Mouse (Mus musculus): ENCODE measurements around the gene Mlec.
"Not testable (repeated sequence)": the region's sequence is repeated elsewhere in the genome, so short reads cannot be mapped to it uniquely, and the experiment has no call there.

The Mlec gene

DNA sequence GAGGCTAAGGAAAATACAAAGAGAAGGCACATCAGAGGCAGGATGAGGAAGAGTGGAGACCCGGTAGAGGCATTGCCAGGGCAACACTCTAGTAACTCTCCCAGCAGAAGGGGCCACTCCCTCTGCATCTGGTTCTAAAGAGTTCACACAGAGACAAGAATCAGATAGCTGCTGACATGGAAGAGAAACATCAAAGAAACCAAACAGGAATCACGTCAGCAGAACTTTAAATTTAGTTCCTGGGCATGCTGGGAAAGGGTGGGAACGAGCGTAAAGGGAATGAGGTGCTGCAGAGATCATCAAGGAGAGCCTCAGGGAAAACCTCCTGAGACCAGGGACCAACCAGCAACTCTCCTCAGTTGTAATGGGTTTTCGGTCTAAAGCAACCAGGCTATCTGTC lies 7.0 kb downstream of the Mlec start:
- no peak for DNase-seq (ENCODE audit: low spot score)

DNA sequence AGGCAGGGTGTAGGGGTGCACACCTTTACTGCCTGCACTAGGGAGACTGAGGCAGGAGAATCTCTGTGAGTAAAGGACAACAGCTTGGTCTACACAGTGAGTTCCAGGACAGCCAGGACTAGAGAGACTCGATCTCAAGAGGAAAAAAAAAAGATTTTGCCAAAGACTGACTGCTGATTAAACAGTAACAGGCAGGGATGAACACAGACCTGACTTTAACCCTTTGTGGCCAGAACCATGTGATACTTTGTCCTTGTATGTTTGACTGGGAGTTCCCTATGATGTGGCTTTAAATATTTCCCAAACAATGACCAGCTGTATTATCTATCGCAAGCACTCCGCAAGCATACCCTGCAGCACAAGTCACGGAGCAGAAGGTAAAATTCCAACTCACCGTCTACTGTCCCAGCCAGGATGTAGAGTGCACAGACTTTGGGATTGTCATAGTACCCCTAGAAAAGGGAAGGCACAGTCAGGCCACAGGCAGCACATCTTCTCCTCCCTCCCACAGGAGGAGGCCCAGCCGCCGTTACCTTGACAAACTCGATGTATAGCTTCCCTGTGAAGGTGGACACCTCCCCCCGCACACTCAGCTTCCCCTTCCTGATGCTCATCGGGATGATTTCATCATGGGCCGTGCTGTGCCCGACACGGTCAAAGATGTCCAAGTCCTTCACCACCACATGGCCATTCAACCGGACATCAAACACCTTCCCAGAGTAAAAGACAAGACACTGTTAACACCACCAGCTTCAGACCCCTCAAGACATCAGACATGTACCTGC lies 8.1 kb downstream of the Mlec start:
- DNase-seq (ENCODE audit: low spot score): no peak

DNA sequence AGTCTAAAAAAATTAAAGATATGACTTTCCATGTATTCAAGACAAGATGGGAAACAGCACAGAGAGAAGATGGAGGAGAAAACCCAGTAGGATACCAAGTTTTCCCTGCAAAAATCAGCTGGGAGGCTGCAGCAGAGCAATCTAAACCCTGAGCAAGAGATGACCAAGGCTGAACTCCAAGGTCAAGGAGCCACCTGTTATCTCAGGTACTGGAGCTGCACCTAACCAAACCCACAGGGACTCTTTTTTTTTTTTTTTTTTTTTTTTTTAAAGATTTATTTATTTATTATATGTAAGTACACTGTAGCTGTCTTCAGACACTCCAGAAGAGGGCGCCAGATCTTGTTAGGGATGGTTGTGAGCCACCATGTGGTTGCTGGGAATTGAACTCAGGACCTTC lies 9.1 kb downstream of the Mlec start:
- not testable (repeated sequence) for DNase-seq (ENCODE audit: low spot score)

DNA sequence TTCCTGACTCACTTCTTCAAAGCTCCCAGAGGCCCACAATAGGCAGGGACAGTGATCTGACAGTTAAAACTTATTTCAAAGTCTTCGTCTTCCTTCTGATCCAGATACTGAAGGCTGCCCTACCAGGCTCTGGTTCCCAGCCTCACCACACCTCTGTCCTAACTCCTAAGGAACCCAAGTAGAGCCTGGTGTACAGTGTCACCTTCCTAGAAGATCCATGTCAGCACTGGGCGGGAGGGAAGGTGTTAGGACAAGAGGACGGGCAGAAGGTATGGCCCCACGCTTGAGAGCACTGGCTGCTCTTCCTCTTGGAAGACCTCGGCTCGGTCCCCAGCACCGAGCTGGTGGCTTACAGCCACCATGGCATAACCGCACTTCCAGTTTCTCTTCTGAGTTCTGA lies 9.6 kb downstream of the Mlec start:
- DNase-seq (ENCODE audit: low spot score): no peak

DNA sequence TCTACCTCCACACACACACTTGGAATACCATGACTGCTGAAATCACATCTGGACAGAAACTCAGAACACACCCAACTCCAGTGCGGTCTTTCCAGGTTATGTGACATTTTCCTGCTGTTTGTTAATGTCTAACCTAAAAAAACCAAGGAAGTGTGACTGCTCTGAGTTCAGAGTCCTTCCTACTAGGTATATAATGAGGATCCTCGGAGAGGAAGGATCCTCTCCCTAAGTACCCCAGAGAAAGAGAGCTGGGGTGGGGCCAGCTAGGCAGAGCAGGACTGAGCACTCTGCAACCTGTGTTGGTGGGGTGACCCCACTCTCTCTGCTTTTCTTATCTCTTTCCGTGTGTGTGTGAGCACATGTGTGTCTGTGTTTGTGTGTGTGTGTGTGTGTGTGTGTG lies 10.6 kb downstream of the Mlec start:
- DNase-seq (ENCODE audit: low spot score): no peak

DNA sequence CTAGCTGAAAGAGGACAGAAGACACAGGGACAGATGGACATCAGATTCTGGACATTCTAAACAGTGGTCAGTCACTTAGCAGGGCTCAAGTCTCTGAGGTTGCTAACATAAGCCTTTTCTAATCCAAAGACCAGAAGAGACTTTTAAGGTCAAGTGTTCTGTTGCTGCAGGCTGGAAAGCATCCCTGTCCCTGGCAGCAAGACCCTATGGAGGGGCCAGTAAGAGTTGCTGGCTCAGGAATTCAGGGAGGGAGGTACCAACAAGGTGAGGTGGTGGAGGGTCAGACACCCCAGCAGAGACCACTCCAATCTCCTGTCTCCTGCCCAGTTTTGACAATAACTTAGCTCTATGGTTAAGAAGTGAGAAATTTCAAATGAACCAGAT lies 11.2 kb downstream of the Mlec start:
- DNase-seq (ENCODE audit: low spot score): no peak

DNA sequence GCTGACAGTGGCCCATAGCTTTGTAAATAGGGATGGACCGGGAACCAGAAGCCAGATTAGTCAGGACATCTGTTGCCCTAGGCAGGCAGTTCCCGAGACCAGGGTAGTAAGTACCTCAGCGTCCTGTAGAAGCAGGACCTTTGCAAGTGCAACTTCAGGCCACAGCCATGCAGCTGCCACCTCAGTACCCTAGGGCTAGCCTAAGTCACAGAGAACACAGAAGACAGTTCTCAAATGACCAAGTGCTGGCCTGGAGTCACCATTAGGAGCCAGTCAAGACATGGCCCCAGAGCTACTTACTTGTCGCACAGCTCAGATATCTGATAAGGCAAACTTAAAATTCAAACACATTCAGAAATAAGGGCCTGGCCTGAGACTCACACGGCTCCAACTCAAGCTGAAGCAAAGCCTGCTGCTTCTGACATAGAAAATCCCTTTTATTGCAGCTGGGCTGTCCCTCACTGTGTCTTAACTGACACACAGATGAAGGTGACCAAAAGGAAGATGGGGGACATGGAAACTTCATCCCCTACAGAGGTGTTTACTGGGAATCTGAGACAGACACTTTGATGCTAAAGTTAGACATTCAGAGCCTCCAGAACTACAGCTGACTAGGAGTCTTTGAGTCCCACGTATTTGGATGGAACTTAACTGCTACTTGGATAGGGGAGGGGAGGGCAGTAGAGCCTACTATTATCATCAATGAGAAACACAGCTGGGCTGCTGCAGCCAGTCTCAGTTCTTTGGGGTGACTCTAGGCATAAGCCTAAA lies 11.8 kb downstream of the Mlec start:
- no peak for DNase-seq (ENCODE audit: low spot score)

DNA sequence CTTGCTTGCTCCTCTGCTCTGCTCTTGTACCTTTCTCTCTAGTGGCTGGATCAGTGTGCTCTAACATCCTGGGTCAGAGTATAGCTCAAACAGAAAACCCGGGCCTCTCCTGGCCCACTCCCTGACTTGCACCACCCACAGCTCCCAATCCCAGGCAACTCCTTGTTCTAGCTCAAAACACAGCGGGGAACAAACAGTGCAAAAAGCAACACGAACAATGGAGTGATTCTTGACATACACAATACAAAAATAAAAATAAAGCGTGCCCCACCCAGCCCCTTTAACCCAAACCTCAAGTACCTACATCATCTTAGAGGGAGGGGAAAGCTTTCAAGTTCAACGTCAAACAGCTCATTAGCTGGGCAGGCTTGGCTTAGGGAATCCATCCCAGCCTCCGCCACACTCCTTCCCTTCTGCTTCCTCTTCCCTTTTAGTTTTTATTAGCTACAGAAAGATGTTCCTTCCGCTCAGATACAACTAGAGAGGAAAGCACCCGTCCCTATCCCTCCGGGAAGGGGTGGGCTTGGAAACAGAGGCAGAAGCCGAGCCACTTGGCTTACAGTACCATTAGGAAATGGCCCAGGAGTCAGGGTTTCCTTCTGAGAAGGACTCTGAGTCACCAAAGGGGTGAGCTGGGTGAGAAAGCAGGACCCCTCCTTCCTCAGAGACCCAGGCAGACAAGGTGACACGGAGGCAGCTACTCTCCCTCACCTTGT lies 12.6 kb downstream of the Mlec start:
- DNase-seq (ENCODE audit: low spot score): no peak

DNA sequence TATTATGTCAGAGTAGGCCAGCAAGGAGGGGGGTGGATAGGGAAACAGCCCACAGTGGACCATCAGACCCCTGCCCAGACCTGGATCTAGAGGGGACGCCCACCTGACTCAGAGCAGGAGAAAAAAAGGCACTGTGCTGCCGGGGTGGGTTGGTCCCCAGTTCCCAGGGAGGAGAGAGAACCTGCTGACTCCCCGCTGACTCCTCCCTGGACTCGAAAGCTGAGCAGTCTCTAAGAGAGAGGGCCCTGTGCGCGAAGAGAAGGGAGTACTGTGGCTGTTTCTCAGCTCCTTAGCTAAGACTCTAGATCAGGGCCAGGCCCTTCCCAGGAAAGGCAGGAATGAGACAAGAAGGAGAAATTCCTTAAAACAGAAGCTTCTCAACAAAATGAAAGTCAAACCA lies 13.5 kb downstream of the Mlec start:
- no peak for DNase-seq (ENCODE audit: low spot score)

DNA sequence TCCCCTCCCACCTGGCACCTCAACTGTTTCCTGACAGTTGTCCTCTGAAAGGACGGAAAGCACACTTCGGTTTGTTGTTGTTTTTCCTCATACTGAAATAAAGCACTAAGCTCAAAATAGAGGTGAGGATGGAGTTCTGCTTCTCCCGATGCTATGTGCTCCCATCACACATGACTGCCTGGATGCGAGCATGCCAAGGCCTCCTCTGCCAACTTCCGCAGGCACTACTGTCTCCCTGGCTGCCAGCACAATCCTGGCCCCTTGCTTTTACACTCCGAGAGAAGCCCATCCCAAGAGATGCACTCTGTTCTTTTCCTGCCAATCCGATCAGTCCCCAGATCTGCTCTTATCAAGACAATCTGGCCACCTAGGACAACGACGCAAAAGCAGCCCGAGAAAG lies 14.4 kb downstream of the Mlec start:
- DNase-seq (ENCODE audit: low spot score): no peak

DNA sequence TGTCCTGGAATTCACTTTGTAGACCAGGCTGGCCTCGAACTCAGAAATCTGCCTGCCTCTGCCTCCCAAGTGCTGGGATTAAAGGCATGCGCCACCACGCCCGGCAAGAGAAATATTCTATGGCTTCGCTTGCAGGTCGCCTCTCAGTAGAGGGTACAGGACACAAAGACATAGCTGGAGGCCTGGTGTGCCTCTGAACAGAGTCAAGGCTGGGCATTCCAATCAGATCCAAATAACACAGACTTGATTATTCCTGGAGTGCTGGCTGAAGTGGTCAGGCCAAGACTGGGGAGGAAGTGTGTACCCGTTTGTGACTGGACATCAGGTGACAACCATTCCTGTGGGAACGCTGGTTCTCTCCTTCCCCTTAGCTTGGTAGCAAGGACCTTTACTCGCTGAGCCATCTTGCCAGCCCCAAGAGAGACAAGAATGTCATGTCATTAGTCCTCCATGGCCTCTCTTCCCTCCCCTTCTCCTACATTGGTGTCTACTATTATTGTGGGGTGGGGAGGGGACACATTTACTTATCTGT lies 15.7 kb downstream of the Mlec start:
- DNase-seq (ENCODE audit: low spot score): no peak

DNA sequence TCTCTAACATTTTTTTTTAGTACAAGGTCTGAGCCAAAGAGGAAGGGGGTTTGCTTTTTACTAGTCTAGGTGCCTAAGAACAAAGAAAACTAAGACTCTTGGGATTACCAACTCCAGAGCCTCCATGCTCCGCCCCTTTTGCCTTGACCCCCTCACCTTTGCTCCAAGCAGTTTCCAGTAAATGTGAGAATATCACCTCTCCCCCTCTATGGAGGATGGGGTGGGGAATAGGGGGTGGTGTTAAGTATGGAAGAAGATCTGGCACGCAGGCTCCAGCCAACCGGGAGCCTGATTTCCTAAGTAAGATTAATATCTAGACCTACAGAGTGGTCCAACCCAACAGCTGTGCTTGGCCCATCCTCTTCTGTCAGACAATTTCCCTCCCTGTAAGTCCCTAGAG lies 17.3 kb downstream of the Mlec start:
- DNase-seq (ENCODE audit: low spot score): no peak

DNA sequence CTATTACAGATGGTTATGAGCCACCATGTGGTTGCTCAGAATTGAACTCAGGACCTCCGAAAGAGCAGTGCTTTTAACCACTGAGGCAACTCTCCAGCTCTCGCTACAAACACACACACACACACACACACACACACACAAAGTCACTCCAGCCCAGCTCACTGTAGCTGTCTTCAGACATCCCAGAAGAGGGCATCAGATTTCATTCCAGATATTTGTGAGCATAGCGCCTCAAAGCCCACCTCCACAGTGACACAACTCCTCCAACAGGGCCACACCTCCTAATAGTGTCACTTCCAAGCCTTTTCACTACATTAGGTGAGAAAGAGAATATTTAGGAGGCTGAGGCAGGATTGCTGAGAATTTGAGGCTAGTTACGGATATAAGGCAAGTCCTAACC lies 18.9 kb downstream of the Mlec start:
- DNase-seq (ENCODE audit: low spot score): no peak

DNA sequence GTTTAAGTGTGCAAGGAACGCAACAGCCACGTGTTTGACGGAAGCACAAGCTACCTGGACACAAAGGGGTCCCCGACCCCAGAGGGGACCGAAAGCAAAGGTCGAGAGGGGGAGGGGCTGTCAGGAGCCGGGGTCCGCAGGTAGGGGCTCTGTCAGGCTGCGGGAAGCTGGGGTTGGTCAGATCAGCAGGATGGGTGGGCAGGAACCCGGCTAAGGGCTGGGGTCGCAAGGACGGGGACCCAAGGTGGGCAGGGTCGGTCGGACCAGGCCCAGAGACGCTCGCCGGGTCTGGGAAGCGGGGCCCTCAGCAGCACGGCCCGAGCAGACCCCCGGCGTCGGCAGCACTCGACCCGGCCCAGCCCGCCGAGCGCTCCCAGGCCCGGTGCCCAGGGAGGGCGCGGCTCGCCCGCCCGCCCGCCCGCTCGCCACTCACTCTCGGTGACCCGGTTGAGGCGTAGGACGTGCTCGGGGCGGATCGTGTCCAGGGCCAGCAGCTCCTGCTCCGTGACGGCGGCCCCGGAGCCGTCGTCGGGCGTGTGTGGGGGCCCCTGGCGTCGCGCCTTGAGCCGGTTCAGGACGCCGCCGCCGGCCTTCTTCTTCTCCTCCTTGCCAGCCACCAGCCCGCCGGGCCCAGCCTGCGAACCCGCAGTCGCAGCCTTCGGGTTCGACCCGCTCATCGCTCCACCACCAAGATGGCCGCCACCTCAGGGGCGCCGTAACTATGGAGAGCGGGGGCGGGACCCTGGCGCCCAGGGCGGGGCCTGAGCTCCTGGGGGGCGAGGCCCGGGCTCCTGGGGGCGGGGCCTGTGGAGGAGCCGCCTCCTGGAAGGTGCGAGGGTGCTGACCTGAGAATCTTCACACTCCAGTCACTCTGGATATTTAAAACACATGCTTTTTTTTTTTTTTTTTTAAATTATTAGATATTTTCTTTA lies 23.5 kb downstream of the Mlec start, which contains the start of gene Unc119b:
Gene Unc119b, minus strand, starts transcription at position 742 of the 932 bp plus-strand sequence.
- peak; percentile 87 for DNase-seq (ENCODE audit: low spot score)

DNA sequence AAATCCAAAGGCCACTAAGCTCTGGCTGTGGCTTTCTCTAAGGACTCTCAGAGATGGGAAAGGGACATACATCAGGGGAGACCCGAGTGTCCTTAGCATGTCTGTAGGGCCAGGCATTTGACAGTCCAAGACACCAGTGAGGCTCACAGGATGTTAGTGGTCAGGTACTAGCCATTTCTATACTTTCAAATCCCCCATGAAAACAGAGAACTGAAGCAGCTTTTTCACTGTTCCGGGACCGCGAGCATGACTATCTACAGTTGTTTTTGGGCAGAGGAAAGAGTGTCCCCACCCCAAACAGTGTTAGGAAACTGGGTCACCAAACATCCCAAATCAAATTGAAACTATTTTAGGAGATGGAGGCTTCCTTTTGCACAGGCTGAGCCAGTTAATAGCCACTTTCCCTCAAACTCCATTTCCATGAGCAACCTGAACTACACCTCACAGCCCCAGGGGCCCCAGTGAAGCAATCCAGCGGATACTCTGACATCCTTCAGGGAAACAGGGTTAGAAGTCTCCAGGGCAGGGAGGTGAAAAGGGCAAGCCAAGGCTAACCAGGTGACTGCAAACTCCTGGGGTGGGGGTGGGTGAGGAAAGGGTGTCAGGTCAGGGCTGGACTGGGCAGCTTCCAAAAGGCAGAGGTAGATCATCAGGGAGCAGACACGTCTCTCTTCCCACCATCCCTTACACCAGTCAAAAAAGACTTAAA lies 24.5 kb downstream of the Mlec start:
- DNase-seq (ENCODE audit: low spot score): no peak

DNA sequence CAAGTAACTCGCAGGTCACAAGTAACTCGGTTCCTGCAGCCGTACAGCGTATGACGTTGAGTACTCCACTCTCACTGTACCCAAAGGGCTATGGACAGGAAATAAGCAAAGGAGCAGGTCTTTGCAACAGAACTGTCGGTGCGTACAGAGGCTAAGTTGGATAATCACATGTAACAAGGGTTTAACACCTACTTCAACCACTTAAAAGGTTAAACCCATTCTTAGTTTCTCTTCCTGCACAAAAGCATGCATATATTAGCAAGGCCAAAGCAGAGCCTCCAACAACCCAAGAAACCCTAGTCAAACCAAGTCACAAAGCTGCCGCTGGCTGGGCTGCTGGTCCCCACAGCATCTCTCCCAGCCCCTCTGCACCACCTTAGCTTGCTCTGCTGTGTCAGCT lies 25.5 kb downstream of the Mlec start:
- no peak for DNase-seq (ENCODE audit: low spot score)

DNA sequence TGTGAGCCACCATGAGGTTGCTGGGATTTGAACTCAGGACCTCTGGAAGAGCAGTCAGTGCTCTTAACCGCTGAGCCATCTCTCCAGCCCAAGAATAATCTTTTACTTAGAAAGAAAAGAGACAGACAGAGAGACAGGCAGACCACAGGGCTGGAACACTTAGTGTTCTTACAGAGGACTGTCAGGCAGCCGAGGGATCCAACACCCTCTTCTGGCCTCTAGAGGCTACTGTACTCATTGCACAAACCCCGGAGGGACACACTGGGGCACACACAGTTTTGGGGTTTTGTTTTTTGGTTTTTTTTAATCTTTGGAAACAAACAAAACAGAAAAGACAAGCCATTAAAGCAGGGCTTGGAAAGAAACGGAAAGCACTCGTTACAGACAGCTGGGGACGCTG lies 28.7 kb downstream of the Mlec start:
- no peak for DNase-seq (ENCODE audit: low spot score)

DNA sequence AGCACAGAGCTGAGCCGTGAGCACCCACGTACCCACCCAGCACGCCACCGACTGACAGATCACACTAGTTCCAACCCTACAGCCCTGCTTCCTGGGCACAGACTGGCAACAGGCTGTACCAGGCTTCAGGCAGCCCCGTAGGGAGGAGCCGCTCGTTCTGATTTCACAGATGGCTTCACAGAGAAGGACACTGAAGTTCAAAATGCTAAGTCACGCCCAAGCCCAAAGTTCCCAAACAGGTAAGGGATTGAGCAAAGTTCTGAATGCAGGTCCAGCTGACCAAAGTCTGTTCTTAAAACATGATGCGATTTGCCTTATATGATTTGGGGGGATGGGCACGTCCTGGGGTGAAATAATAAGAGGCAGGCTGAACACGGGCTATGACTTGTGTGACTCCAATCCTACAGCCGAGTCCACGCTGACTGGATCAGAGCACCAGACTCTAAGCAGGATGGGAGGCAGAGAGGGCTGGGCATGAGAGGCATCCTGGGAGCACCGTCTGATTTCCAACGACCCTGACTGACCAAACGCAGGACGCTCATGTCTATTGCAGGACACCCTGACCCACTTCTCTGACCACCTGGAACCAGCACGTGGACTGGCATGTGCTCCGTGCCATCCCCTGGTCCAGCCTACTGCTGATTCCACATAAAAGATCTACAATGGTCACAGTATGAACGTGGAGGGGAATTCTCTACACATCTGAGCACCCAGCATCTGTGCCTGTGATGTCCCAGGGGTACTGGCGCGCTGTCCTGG lies 30.4 kb downstream of the Mlec start:
- DNase-seq (ENCODE audit: low spot score): no peak

DNA sequence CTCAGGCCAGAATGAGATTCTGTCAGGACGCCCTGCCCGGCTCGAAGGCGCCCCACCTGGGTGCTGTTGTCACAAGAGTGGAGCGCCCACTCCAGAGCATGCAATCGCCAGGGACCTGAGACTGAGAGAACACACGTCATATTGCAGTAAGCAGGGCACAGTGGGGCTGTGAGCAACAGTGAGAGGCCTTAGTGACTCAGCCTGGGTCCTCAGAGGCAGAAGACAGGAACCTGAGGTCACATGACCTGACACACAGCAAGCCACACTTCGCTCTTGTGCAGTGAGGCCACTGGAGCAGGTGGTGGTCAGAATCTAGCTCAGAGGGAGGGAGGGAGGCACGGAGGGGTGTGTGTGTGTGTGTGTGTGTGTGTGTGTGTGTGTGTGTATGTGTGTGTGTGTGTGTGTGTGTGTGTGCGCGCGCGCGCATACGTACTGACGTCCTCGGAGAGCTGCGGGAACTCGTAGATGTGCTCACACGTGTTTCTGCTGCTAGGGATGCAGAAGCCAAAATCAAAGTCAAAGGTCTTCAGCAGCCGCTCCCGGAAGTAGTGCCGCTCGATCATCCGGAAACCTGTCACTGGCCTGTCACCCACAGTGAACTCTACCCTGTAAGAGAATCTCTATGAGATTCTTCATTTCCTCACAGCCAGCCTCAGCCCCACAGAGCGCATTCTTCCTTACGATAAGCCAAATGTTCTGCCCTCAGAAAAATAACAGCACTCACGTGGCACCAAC lies 31.2 kb downstream of the Mlec start:
- DNase-seq (ENCODE audit: low spot score): no peak
